Mouse (Mus musculus) gastrocnemius, adult 8-10 months (tissue): ENCODE measurements around the gene Gm20815. TPM values are rescaled to one million over a fixed set of nuclear protein-coding genes. Genes with fewer than 3 reads are reported as not detected.
"Not testable (repeated sequence)": the region's sequence is repeated elsewhere in the genome, so short reads cannot be mapped to it uniquely, and the experiment has no call there.

Source experiments
- DNase-seq, 2 experiments: peaks; one replicate each; pipeline ENCODE4 v3.0.0; 2022; ENCODE audit warnings: low spot score in 2 of 2
- total RNA-seq, 4 experiments: library from RNA; stranded (reverse); gene quantifications; 2 replicates each; pipeline ENCODE4 v1.2.4; 2022

The Gm20815 gene
- total RNA-seq: not detected

DNA sequence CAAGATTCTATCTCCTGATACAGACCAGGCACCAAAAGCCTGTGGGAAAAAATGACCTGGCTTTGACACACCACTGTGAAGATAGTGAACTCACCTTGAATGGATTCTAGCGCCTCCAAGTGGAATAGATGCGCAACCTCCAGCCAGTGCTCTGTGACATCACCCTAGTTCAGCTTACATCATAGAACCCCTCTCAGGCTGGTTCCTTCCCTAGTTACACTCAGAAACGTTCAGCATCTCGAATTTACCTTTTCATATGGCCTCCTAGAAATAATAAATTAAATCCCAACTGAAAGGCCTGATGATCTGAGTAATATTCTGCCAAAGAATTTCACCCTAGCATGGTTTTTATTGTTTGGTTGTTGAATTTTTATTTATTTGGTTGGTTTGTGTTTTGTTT lies at the start of gene Gm20815:
TSS of gene Gm20815 (minus strand) at position 101 of the 400 bp plus-strand sequence.
- DNase-seq: not testable (repeated sequence)
